Mouse (Mus musculus) fat pad, adult 2 months (tissue): ENCODE data around the gene Depdc5.
"Not testable (repeated sequence)": the region's sequence is repeated elsewhere in the genome, so short reads cannot be mapped to it uniquely, and the experiment has no call there.

Source experiments
- DNase-seq: peaks from one replicate; pipeline ENCODE4 v3.0.0-alpha.2; 2011; ENCODE audit warnings: low read depth, low spot score; ENCODE audit errors: extremely low read depth

Depdc5 gene

GRCm38 (mm10) chr5:33028656-33029055, 165.2 kb downstream of the Depdc5 start:
- no peak for DNase-seq

- no peak for DNase-seq
These were observed 167.1 kb downstream of the Depdc5 start for GRCm38 (mm10) chr5:33030425-33031175.

DNA sequence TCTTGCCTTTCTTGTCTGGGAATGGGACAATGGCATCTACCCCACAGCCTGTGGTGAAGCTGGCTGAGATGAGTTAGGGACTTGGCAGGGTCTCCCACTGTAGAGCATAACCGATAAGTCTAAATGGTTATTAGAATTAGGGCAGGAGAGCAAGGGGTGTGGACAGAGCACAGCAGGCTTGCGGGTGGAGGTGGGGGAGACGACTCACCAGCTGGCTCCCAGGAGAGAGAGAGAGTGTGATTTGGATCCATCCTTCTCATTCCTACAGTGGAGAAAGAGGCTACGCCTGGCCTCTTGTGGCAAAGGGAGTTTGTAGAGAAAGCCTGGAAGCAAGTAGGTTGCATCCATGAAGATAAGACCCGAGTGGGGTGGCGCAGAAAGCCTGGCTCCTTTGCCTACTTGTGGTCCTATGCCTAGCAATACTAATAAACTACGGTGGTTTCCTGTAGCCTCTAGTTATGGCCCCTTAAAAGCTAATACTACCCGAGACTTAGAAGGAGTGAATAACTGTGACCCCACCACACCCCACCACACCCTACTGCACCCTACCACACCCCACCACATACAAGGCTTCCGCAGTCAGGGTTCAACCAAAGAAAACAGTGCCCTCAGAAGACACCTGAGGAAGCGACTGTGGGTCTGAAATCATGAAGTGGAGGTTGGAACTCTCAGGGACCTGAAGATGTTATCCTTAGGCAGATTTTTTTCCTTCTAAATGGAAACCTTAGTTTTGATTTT, 168.7 kb downstream of the Depdc5 start:
- no peak for DNase-seq

GRCm38 (mm10) chr5:33033121-33033520, 169.6 kb downstream of the Depdc5 start:
- DNase-seq, result no peak

- DNase-seq, result not testable (repeated sequence)
These were observed 170.1 kb downstream of the Depdc5 start for GRCm38 (mm10) chr5:33033633-33034032.

- DNase-seq, result no peak
These were observed 170.6 kb downstream of the Depdc5 start for GRCm38 (mm10) chr5:33034100-33034499.

DNA sequence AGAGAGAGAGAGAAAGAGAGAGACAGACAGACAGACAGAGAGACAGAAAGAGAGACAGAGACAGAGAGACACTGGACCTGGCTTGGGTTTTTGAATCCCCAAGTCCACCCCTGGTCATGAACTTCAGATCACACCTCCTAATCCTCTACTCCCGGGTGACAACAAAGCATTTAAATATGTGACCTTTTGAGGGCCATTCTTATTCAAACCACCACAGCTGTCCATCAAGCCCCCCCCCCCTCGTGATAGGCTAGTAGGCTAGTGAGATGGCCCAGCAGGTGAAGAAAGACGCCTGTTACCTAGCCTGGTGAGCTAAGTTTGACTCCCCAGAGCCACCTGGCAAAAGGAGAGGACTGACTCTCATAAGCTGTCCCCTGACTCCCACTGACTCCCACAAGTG, 171.4 kb downstream of the Depdc5 start:
- no peak for DNase-seq

- DNase-seq, result no peak
These were observed 175.4 kb downstream of the Depdc5 start for GRCm38 (mm10) chr5:33038656-33039509.

GRCm38 (mm10) chr5:33039510-33039911, 176.0 kb downstream of the Depdc5 start:
- DNase-seq, result no peak

DNA sequence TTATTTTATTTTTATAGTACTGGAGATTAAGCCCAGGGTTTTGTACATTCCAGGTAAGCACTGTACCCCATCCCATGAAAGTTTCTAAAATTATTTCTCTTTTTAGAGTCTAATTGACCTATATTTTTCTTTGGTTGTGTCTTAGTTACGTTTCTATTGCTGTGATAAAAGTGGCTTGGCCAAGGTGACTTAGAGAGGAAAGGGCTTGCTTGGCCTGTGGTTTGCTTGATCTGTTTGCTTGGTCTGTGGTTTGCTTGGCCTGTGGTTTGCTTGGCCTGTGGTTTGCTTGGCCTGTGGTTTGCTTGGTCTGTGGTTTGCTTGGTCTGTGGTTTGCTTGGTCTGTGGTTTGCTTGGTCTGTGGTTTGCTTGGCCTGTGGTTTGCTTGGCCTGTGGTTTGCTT, 177.2 kb downstream of the Depdc5 start:
- DNase-seq, result not testable (repeated sequence)

DNA sequence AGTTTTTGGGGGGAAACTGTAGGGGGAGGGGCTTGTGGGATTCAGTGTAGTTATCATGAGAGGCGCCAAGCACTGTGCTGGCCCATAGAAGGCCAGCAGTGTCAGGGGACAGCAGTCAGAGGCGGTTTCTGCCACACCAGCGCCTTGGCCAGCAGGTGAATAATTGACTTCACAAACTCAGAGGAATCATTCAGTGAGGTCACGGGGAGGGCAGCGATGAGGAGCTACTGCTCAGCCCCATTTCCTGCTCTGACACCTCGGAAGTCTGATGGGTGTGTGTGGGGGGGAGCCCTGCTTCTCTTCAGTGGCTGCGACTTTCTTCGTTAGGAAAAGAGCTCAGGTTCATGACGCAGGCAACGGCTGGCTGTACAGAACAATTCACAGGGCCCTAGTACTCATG, 179.9 kb downstream of the Depdc5 start:
- DNase-seq, result no peak
